Mouse (Mus musculus) embryonic fibroblast, embryonic 13.5 days (primary cell): ENCODE results near the gene Stk32c. TPM values are rescaled to one million over a fixed set of nuclear protein-coding genes. Genes with fewer than 3 reads are reported as not detected.
A peak's percentile ranks its signal among the peaks of the same experiment; 100 is the strongest.

Source experiments
- H3K27ac ChIP-seq: 2 replicates; pipeline ENCODE4 v1.5.1; 2012; ENCODE audit warnings: low read length, control low read depth, inconsistent platforms; ENCODE audit not compliant: insufficient read depth
- H3K4me1 ChIP-seq: 2 replicates; pipeline ENCODE4 v1.6.1; 2011; ENCODE audit warnings: low read length; ENCODE audit not compliant: control insufficient read depth, insufficient read depth
- H3K4me3 ChIP-seq: 2 replicates; pipeline ENCODE4 v1.5.1; 2011; ENCODE audit warnings: mild to moderate bottlenecking, control low read depth, low read length; ENCODE audit not compliant: insufficient read depth
- CTCF ChIP-seq: IDR thresholded peaks from 2 replicates; pipeline ENCODE4 v1.5.1; 2011; ENCODE audit warnings: mild to moderate bottlenecking, control low read depth, low read length, moderate library complexity, borderline replicate concordance; ENCODE audit not compliant: insufficient read depth
- POLR2A ChIP-seq: IDR thresholded peaks from 2 replicates; pipeline ENCODE4 v1.6.1; 2011; ENCODE audit warnings: low read depth, mild to moderate bottlenecking, control low read depth, low read length, moderate library complexity
- polyA plus RNA-seq: library from polyadenylated mRNA; stranded (reverse); fragments of >200 nt; gene quantifications from 2 replicates; pipeline ENCODE4 v1.2.4, GENCODE M21; 2011; ENCODE audit warnings: low read depth; ENCODE audit not compliant: missing spikeins, insufficient read length

Stk32c gene
- polyA plus RNA-seq, 1 experiment = 0.46 TPM

DNA sequence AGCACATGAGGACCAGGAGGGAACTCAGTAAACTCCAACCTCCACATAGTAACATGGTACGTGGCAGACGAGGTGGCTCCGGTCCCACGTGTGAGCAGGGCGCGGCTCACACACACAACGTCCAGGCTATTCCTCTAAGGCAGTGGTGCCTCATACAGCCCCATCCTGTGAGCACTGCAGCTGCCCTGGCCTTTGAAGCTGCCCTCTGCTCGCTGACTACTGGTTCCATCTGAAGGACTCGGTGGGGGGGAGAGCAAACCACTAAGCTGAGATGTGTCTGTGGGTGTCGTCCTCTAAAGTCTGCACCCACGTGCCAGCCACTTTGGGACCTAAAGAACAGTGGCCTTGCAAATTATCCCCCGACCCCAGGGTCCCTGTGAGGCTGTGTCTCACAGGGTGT, 17.1 kb upstream of the Stk32c start:
- TF ChIP-seq CTCF = no peak
- no peak for TF ChIP-seq POLR2A
- Histone ChIP-seq H3K4me3 (no peak overlapping the region), H3K27ac (no peak overlapping the region), H3K4me1 (peaks cover 5% of the 10 kb centered on the region; the same call in 1 of the 2 replicates)

DNA sequence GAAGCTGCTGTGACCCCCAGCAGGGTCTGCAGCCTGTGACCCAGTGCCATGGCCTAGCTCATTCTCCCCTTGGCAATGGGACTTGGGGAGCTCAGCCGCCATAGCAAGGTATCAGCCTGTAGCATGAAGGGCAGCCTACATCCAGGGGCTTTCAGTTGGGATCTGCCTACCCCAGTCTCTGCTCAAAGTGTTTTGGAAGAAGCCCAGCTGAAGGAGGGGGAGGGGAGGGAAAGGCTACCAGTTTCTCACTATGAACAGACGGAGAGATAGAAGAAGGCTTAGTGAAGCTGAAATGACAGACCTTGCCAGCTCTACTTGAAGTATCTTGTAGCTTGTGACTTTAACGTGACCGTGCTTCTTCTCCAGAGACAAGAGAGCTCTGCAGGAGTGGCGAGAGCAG, 16.7 kb upstream of the Stk32c start:
- Histone ChIP-seq H3K4me3 (no peak overlapping the region), H3K4me1 (peaks cover 5% of the 10 kb centered on the region; the same call in 1 of the 2 replicates), H3K27ac (no peak overlapping the region)
- TF ChIP-seq POLR2A = no peak
- no peak for TF ChIP-seq CTCF

DNA sequence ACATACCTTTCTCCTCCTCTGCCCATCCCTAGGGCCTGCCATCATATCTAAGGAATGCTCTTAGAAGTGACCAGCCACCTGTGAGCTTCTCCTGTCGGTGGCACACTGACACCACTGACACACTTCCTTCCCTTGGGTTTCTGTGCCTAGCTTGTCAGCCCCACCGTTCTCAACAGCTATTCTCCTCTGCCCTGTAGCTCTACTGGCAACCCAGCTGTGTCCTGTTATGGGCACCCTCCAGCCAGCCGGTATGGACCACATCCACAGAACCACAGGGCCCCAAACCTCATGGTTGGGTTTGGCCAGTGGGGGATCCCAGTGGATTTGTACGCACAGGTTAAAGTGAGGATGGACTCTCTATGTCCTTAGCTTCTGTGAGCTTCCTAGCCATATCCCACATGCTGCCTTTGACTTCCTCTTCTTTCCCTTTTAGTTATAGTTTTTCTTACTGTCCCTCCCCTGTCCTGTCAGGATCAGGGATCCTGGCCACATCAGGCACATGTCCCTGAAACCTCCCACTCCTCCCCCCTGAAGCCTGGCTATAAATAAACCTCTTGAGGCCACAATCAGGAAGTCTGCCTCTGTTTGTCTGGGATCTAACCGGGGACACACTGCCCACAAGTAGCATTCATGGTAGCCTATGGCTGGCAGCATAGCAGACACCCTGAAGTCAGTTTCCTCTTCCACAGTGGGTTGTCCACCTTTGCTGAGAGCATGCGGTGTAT, 15.5 kb upstream of the Stk32c start:
- no peaks in the 10 kb centered on the region for H3K4me1 ChIP-seq
- no peak overlapping the region for H3K4me3 ChIP-seq
- no peak overlapping the region for H3K27ac ChIP-seq
- TF ChIP-seq CTCF (no peak), POLR2A (no peak)

DNA sequence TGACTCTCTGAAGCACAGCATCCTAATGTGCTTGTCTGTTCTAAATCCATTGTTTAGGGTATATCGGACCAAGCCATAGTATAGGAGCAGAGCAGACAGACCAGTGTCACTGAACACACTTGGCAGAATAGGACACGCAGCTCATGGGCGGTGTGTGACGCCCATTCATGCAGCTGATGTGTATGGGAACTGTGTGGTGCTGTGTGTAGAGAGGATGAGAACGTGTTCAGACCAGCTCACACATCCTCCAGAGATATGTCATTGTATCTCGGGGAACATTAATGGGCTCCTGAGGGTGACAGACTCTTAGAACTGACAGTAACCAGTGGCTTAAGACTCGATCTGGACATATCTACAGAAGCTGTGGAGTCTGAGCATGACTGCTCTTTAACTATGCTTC, 13.3 kb upstream of the Stk32c start:
- Histone ChIP-seq H3K4me1 (no peaks in the 10 kb centered on the region), H3K27ac (no peak overlapping the region), H3K4me3 (no peak overlapping the region)
- TF ChIP-seq CTCF (no peak), POLR2A (no peak)

DNA sequence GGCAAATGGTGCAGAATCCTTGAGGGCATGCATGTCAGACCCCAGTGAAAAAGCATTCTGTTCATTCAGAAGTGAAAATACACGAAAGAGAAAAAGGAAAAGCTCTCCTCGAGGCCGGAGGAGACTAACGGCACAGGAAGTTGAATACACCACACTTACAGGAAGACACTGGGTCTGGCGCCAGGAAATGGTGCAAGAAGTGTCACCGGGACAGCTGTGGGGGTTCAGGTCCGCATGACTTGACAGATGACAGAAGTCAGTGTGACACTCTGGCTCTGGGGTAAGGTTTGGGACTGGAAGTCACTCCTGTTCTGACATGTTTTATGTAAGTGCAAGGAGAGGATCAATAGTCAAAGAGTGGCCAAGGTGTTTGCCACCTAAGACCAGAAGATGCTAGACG, 11.6 kb upstream of the Stk32c start:
- TF ChIP-seq POLR2A = no peak
- TF ChIP-seq CTCF = no peak
- Histone ChIP-seq H3K4me3 (no peak overlapping the region), H3K27ac (no peak overlapping the region), H3K4me1 (0 out of 2 replicates have a peak, but pooled peaks cover 2% of the 10 kb centered on the region)

DNA sequence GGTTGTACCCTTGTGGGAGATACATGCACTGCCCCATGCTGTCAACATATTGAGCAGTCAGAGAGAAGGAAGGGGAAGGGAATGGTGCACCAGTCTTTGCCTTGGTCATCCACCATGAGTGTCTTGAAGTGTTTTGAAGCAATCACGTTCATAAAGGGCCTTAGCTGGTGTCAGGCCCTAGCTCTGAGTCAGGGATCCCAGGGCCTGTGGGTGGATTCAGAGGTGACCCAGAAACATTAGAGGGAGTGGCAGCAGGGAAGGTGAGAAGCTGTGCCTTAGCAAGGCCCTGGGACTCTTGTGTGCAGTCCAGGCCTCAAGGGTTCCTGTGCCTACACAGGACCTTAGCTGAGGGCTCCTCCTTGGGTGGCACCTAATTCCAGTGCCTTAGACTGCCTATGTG, 11.0 kb upstream of the Stk32c start:
- no peak overlapping the region for H3K27ac ChIP-seq
- no peak for TF ChIP-seq CTCF
- no peak for TF ChIP-seq POLR2A
- peaks cover 7% of the 10 kb centered on the region; the same call in 1 of the 2 replicates for H3K4me1 ChIP-seq
- H3K4me3 ChIP-seq = no peak overlapping the region

DNA sequence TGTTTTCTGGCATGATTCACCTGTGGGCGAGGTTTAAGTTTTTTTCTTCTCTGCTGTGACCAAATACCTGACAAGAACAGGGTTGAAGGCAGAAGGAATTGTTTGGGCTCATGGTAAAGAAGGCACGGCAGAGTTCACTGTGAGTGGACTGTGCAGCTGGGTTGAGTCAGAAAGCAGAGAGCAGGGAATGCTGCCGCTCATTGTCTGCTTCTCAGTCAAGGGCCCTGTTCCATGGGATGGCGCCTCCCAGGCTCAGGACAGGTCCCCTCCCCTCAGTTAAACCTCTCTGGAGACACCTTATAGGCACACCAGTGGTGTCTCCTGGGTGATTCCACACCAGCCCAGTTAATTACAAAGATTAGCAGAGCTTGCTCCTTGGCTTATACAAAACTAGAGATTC, 9.2 kb upstream of the Stk32c start:
- Histone ChIP-seq H3K4me3 (no peak overlapping the region), H3K4me1 (peaks cover 7% of the 10 kb centered on the region; the same call in 1 of the 2 replicates), H3K27ac (no peak overlapping the region)
- TF ChIP-seq POLR2A (no peak), CTCF (no peak)

DNA sequence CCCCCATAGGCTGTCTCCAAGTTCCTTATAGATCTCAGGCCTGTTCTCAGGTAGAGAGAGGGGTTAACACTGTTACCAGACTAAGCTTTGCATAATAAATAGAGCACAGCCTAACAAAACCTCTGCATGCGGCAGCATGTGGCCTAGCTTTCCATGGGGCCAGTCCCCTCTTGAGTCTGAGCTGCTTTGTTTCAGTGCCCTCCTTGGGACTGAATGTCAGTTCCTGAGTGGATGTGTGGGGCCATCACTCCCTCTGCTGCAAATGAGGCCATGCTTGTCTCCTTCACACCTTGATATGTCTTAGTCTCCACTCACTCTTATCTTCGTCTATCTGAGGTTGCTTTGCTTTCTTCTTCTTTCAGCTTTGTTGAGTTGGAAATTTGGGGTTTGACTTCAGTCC, 8.7 kb upstream of the Stk32c start:
- no peak overlapping the region for H3K27ac ChIP-seq

DNA sequence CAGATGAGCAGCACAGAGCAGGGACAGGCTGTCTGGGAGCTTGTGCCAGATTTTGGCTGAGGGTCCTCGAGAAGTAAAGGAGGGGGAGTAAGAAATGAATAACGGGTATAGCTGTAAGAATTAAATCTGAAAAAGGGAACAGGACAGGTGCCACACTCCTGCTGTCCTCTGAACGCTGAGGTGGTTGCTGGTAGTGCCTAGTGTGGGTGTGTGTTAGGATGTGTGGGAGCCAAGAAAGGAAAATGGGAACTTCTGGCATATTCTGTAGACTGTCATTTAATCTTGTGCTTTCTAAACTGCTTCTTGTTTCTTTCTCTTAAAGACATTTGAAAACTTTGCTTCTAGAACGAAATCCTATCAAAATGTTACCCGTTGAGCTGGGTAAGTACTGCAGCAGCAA, 8.0 kb upstream of the Stk32c start:
- TF ChIP-seq POLR2A (no peak), CTCF (no peak)
- H3K4me3 ChIP-seq = no peak overlapping the region
- H3K27ac ChIP-seq = no peak overlapping the region
- peaks cover 7% of the 10 kb centered on the region; the same call in 1 of the 2 replicates for H3K4me1 ChIP-seq

More for the DNA sequence above, 8.7 kb upstream of the Stk32c start:
- no peak overlapping the region for H3K4me3 ChIP-seq
- TF ChIP-seq POLR2A (no peak), CTCF (no peak)
- H3K4me1 ChIP-seq = peaks cover 7% of the 10 kb centered on the region; the same call in 1 of the 2 replicates

DNA sequence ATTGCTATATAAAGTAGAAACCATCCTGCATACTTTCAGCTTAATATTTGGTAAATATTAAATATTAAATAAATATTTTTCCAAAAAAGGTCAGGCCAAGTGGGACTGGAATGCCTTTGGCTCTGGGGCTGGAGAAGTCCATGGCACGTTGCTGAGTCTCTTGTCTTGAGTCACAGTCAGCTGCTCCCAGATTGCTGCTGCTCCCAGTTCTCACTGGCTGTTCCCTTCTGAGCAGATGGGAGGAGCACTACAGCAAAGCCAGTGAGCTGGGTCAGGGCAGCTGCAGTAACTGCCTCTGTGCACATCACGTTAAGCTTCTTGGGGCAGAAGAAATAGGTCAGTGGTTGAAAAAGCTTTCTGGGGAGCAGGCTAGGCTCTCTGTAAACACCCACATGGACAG, 7.2 kb upstream of the Stk32c start:
- H3K4me3 ChIP-seq = no peak overlapping the region
- H3K4me1 ChIP-seq = peaks cover 7% of the 10 kb centered on the region; the same call in 1 of the 2 replicates
- H3K27ac ChIP-seq = peak overlapping the region; percentile 60; the same call in 1 of the 2 replicates
- no peak for TF ChIP-seq CTCF
- TF ChIP-seq POLR2A = peak; percentile 36; the same call in 1 of the 2 replicates
